Mouse (Mus musculus): ENCODE results near the gene Scamp2.

Gene Scamp2

DNA sequence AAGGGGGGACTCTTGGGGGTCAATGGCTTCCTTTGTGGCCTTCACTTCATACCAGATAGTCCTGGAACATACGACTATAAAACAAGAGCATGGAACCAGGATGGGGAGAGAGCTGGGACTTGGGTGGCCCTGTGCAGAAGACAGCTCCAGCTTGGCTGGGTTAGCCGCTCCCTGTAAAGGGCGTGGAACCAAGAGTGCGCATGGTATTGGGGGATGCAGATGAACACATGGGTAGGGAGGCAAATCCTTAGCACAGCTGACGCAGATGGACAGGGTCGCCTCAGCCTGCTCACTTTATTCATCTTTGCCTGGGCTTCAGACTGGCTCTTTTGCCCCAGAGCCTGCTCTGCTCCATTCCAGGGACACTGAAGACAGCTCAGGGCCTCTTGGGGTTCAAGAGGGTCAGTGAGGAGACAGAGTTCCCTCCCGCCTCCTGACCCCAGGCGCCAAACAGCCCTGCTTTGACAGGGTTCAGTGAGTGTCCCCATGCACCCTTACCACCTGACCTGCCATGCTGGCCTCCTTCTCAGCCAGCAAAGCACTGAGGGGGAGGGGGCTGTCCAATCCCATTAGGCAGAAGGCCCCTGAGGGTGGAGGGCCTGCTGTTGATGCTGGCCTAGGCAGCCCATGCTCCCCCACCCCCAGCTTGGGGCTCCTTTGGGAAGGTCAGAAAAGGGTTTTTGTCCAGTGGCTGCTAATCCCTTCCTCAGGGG lies 38.3 kb downstream of the Scamp2 start:
- no peak for DNase-seq

DNA sequence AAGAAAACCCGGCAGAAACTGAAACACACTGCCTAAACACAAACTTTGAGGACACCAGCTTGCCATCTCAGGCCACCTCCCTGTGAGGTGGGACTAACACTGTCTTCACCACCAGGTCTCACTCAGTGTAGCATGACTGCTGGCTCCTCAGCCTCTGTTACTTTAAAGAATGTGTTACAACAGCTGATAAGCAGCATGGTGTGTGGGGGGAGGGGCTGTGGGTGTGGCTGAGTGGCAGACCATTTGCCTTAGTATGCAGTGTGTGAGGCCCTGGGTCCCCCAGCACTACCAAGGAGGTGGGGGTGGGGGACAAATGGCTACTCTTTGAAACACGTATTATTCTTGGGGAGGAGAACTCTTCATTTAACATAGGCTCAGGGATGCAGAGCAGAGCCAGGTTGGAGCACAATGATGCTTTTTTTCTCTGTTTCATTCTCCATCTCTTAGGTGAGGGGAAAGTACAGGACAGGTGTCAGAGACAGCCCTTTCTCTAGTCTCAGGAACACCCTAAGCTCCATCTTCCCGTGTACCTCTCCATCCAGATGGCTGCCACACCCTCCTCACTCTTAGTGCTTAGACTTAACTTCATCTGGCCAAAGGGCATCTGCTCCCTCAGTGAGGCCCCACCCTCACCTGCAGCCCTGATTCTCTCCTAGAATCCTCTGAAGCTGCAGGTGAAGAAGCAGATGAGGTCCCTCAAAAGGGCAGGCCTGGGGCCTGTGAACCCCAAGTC lies 40.0 kb downstream of the Scamp2 start:
- no peak for DNase-seq

DNA sequence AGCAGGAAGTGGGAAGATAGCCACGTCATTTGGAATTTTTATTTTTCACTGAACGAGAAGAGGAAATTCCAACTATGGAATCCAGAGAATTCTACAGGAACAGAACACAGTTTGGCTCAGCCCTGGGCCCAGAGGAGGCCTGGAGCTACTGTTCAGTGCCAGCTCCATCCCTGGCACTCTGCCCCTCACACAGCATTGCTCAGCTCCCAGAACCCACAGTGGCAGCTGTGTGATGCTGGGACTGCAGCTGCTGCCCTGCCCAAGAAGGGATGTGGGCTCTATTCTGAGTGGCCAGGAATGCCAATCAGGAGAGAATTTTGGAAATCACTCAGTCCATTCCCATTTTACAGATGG lies 40.6 kb downstream of the Scamp2 start:
- no peak for DNase-seq

DNA sequence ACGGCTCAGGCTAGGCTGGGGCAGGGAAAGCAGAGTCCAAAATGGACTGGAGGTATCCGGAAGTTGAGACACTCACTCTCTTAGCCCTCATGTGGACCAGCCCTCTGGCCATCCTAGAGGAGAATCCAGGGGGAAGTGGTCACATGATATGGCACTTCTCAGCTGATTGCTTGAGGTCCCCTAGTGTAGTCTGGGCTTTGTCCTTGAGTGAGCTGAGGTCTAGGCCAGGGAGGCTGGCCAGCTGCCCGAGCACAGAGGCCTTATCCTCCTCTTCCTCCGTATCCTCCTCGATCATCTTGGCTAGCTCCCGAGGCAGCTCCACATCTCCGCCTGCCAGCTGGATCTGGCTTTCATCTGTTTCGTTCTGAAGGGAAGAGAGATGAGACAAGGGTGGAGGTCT lies 41.4 kb downstream of the Scamp2 start:
- DNase-seq: no peak

DNA sequence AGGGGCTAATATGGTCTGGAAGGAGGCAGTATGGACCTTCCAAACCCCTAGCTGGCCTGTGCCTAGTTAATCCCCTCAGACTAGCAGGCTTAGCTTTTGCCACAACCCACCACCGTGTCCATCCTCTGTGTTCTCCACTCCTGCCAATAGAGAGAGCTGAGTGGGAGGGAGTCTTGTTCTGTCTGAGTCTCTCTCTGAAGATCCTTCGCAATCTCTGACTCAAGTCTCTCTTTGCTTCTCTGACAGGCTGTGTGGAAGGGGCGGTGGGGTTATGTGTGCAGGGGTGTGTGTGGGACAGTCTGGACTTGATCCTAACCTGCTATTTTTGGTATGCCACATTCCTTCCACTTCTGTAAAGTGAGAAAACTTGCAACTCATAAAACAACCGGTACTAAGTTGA lies 44.1 kb downstream of the Scamp2 start:
- no peak for DNase-seq

DNA sequence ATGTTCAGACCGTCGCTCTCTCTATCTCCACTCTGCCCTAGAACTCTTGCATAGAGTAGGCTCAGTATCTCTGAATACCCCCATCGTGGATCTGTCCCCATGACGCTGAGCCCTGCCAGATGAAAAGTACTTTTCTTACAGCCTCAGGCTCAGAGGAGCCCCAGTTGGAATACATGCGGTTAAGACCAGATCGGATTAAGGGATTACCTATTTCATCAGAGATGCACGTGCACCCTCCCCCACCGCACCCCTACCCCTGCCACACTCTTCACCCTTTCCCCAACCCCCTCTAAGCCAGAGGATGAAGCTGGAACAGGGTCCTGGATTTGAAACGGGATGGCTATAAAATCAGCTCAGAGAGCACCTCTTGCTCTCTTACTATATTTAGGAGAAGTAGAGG lies 44.8 kb downstream of the Scamp2 start:
- DNase-seq: no peak

DNA sequence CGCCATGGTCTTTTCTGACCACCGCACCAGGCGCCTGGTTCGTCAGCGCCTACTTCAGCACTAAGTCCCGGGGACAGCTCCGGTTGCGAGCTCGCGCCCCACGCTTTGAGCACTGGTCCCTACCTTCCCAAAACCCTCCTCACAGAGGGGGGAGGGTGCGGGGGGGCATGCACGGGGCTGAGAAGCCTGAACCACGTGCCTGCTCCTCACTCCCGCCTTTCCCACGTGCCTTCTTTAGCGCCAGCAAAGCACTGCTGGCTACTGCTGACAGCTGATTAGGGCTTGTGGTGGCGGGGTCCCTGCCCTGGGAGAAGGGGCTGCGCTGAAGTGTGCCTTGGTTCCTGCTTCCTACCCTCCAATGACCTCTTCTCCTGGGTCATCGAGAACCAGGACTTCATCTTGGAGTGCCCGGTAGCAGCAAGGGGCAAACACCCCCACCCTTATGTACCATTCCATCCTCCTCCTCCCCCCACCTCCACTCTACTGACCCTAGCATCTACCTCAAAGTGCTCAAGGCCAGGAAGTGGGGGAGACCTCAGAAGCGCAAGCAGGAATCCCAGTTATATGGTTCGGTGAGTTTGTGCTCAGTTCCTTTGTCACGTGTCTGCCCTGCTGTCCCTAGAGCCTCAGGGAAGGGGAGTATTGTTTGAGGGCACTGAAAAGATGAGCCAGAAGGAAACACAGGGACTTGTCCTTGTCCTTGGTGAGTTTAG lies 45.6 kb downstream of the Scamp2 start, which contains the start of gene Cplx3:
TSS of gene Cplx3 (minus strand) at position 143 of the 713 bp plus-strand sequence.
- DNase-seq: no peak

DNA sequence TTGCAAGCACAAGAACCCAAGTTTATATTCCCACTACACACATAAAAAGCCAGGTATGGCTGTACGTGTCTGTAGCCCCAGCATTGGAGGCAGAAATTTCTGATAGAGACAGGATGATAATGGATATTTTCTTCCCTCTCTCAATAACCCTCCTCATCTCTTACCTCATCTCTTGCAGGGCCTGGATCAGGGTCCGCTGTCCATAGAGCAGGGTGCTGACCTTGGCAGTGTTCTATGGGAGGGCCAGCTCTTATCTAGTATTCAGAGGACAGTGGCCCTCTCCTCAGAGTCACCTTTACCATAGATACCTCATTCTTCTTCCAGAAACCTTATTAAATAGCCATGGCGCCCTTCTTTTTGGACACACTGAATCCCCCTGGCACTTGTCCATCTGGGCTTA lies 49.1 kb downstream of the Scamp2 start:
- DNase-seq: no peak

DNA sequence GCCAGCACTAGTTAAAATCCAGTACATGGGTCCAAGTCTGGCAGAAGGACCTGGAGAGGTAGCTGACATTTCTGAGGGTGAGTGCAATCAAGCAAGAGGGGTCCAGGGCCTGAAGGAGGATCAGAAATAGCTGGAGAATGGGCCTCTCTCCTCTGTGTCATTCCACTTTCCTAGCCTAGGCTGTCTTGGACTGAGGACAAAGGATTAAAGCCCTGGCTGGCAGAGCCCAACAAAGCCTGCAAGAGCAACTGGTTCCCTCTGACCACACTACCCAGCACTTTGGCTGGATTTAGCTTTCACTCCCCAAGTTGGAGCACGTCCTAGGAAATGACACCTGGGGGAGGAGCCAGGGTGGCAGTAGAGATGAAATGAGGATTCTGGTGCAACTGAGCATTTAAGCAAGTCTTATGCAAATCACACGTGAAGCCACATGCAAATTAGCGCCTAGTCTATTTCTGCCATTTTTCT lies 49.6 kb downstream of the Scamp2 start:
- no peak for DNase-seq

DNA sequence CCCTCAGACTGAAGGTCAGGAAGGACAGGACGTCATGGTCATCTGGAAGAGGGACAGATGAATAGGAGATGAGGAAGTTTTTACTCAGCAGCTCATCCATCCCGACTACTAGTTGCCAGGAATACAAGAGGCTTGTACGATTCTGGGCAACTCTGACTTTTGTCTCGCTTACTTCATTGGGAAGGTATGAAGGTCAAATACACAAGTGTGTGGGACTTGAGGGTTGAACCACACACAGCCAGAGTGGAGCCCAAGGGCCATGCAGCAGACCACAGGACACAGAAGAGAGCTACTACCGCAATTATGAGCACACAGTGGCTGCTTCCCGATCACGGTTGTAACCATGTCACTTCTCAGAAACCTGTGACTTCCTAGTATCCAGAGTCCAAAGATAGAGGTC lies 51.8 kb downstream of the Scamp2 start:
- no peak for DNase-seq

DNA sequence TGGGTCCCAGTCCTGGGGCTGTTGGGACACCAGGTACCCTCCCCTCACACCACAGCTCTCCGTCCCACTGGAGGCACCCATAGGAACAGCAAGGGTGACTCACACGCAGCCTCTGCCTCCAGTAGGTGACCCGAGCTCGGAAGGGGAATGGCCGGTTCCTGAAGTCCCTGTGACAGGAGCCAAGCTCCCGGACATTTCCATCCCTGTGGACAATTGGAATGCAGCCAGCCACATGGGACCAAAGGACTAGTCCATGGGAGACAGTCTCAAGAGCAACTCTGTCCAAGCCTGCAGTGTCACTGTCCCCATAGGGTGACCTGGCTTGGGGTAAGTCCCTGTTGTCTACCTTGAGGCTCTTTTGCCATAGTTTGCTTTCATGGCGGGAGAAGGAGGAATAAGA lies 53.2 kb downstream of the Scamp2 start:
- no peak for DNase-seq

DNA sequence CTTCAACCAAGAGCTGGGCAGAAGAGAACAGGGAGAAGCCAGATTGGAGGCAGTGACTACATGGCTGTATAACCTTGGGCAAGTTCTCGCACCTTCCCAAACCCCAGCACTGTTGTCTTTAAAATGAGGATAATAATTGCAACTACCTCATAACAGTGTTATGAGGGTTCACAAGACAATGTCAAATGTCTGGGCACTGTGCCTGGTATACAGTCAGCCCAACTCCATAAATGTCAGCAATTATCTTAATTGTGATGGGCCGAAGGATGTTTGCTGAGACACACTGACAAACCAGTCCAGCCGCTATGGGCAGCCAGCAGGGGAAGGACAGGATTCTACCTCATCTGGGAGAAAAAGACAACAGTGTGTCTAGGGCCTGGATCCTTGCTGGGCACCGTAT lies 54.0 kb downstream of the Scamp2 start:
- DNase-seq: no peak

DNA sequence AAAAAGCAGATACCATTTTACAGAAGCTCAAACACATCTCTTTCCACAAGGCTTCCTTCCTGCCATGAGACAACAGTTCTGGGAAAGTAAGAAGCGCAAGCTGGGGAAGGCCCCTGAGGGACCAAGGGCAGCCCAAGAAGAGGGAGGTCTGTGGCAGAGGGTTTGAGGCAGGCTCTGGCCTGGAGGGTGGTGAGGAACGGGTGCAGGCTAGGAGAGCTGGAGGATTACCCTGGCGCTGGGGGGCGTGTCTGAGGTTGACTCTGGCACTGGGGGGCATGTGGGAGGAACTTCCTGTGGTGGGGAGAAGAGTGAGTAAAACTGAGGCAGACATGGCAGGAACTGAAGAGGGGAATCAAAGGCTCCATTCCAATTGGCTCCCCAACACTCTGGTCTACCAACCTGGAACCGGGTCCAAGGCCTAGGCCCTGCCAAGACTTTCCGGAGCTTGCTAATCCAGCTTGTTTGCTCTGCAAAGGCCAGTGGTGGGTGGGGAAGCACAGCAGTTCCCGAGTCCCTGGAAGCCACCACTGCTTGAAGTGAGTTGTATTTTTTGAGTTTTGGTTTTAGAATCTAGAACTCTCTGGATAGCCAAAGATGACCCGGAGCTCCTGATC lies 56.9 kb downstream of the Scamp2 start:
- no peak for DNase-seq

DNA sequence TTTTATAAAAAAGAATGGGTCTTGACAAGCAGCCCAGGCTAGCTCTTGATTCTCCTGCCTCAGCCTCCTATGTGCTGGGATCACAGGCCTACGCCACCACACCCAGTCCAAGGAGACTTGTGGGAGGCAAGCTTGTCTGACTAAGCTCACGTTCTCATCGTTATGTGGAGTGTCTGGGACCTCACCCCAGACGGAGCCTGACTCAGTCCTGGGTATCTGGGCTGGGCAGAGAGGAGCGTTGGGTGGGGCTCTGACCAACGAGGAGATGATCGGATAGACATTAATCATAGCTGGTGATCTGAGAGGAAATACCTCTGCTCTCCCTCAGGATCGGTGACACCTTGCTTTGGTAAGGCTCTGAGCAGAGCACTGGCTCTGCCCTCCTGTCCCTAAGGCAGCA lies 58.1 kb downstream of the Scamp2 start:
- DNase-seq: no peak

DNA sequence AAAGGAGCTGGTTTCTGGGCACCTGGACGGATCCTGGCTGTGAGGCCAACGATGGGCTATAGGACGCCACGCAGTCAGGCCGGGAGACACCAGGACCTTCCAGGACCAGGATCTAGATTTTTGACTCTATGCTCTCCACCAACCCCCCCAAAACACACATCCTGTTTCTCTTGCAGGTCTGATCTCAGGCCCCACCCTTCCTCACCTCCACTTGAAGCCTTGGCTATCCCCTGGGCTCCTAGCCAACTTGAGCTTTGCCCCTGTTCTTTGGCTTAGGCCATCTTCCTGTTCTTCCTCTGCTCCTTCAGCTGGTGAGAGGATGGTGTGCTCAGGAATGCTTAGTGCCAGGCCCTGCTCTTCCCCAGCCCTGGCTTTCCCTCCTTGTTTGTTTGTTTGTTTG lies 59.9 kb downstream of the Scamp2 start, which contains the start of gene Lman1l:
TSS of gene Lman1l (minus strand) at position 101 of the 400 bp plus-strand sequence.
- no peak for DNase-seq

DNA sequence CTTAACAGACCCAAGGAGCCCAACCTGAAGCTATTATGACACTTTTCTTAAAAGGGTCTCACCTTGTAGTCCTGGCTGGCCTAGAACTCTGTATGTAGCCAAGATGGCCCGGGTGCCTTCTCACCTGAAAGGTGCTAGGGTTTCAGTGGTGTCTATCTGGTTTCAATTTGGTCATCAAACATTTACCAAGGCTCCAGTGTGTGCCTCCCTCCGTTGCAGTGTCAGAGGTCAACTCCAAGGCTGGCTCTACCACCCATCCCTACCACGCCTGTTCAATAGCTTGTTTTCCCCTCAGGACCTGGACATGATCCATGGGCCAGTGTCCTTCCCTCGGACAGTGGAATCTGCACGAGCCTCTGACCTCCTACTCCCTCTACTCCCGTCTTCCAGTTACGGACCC lies 63.6 kb downstream of the Scamp2 start:
- DNase-seq: peak in 1 of 2 experiments; percentile 15

DNA sequence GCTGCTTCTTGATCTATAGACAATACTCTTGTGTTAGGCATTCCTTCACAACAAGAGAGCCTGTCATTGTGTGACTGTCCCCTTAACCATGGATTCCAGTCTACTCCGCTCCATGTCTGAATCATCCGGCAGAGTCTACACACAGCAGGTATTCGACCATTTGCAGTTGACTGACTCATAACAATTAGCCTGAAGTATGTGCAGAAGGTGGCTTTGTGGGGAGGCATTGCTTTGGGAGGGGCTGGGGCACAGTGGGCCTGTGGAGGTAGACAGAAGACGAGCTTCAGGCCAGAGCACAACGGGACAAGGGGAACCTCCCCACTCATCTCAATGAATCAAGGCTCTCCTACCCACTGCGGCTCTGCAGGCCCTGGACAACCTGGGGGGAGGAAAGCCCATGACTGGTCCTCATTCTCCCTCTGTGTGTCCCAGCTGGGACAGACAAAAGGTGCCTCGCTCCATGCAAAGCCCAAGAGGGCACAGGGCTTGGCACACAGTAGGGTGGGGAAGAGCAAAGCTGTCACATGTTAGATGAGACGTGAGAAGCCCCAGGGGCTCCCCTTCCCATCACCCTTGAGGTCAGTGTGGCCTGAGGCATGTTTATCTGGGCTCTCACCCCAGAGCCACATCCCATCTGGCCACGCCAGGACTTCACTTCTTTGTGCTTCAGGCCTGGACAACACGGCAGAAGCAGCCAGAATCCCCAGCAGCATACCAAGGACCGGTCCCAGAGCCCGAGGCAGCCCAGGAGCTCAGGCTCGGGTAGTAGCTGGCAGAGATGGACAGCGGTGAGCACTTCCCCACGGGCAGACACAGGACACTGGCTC lies 65.1 kb downstream of the Scamp2 start:
- peak in 1 of 2 experiments; percentile 19 for DNase-seq

DNA sequence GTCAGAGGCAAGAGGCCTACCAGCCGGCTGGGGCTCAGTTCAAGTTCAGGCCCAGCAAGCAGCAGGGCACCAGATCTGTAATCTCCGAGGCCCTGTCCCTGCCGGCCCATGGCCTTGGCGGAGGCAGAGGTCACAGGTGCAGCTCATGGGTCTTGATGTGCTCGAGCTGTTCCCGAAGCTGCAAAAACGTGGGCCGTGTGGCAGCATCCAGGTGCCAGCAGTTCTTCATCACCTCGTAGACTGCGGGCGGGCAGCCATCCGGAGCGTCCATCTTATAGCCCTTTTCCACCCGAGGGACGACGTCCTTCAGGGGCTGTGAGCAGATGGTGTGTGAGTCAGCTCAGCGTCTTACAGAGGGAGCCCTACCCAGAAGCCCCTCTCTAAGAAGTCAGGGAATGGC lies 66.4 kb downstream of the Scamp2 start:
- peak in 1 of 2 experiments; percentile 23 for DNase-seq

DNA sequence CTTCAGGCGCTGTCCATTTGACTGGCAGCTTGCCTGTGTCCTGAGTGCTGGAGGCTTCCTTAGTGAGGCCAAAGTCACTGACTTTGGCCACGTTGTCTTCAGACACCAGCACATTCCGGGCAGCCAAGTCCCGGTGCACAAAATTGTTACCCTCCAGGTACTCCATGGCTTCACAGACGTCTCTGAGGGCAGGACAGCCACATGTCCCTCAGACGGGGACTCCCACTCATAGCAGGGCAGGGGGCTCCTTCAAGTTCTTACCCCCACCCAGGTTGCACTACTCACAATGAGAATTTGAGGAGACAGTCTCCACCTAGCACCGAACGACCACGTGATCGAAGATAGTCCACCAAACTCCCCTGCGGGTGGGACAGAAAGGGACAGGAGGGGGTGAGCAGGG lies 67.1 kb downstream of the Scamp2 start:
- DNase-seq: peak; percentile 2 to 11

DNA sequence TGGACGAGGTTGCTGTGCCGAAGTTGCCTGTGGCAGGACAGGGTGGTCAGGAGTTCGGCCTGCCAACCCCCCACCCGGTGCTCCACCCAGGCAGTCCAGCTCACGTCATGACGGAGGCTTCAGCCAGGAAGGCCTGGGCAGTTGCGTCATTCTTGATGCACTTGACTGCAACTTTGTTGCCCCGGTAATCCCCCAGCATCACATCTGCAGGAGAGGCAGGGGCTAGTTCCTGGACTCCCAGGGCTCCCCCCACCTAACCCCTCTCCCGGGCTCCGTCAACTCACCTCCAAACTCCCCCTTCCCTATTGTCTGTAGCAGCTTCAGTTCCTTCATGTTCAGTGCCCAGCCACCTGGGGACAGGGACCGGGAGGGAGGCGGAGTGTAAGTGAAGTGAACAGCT lies 68.0 kb downstream of the Scamp2 start:
- no peak for DNase-seq

DNA sequence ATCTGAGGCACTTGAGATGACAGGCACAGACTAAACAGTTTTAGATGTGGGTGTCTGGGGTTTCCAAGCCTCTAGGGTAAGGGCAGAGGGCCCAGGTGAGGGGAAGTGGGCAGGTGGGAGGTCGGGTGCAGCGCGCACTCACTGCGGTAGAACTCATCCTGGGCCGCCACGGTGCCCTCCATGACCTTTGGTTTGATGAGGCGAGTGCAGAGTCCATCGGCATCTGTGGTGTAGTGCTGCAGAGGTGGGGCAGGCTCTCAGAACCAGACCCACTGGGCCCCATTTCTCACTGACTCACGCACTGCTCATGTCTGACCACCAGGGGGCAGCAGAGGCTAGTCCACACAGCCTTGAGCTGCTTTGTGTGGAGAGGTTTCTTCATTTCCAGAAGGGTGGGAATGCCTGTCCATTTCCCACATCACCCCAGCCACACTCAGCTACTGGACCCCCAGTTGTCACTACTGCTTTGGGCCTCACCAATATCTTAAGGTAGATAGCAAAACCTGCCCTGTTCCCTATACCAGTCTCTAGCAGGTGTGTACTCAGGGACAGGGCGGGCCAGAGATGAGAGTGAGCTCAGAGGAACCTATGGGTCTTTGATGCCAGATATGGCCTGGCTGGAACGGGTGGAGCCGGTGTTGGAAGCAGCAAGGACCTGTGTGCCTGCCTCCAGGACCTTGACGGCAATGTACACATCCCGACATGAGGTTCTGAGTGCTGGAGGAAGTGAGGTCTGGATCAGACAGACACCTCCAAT lies 68.6 kb downstream of the Scamp2 start:
- peak; percentile 74 to 78 for DNase-seq

All from thymus, postnatal 36 days (tissue).